Mouse (Mus musculus) hindbrain, embryonic 12.5 days (tissue): ENCODE data around the gene Snap91. TPM values are rescaled to one million over a fixed set of nuclear protein-coding genes. Genes with fewer than 3 reads are reported as not detected.

Experiments used
- polyA plus RNA-seq: library from polyadenylated mRNA; unstranded; fragments of >200 nt; fragmentation: Nextera tagmentation; extraction: Ambion mirVana; gene quantifications from 2 replicates; pipeline ENCODE4 v1.2.1, GENCODE M21; 2016

Snap91 gene
- polyA plus RNA-seq, 1 experiment from 2014 or later = 52.9 TPM

Other genes starting within 250 kb of the Snap91 start
- 22.8 and 27.1 TPM in 2 replicates for gene Me1, start 184.7 kb downstream of the Snap91 start, polyA plus RNA-seq
- gene Prss35, start 137.0 kb downstream of the Snap91 start, polyA plus RNA-seq = 5.6 and 7.1 TPM in 2 replicates
- gene Ripply2, start 134.9 kb upstream of the Snap91 start, polyA plus RNA-seq = 2.2 and 2.7 TPM in 2 replicates
- gene Cyb5r4, start 141.4 kb upstream of the Snap91 start, polyA plus RNA-seq = 101 and 102 TPM in 2 replicates